Mouse (Mus musculus) G1E (cell line): ENCODE results near the gene Etl4. TPM values are rescaled to one million over a fixed set of nuclear protein-coding genes. Genes with fewer than 3 reads are reported as not detected.

ENCODE experiments used
- ATAC-seq: 2 replicates; pipeline ENCODE4 v1.8.0; 2016; ENCODE audit warnings: mild to moderate bottlenecking; ENCODE audit not compliant: insufficient number of reproducible peaks, poor library complexity, low FRiP score, severe bottlenecking; ENCODE audit errors: extremely low read depth
- DNase-seq: peaks from one replicate; pipeline ENCODE4 v3.0.0; 2012; ENCODE audit warnings: low spot score
- H3K27me3 ChIP-seq: 2 replicates; pipeline ENCODE4 v1.6.1; 2012; ENCODE audit warnings: mild to moderate bottlenecking, low read length, inconsistent platforms; ENCODE audit not compliant: insufficient read depth
- H3K36me3 ChIP-seq: replicated peaks from 2 replicates; pipeline ENCODE3; 2012; ENCODE audit warnings: mild to moderate bottlenecking, inconsistent platforms
- H3K4me1 ChIP-seq: 2 replicates; pipeline ENCODE4 v1.6.1; 2012; ENCODE audit warnings: low read depth, low read length, inconsistent platforms, mixed read lengths; ENCODE audit not compliant: insufficient read depth
- H3K4me3 ChIP-seq: 2 replicates; pipeline ENCODE4 v1.5.1; 2012; ENCODE audit warnings: low read depth, mild to moderate bottlenecking, inconsistent platforms, low read length, moderate library complexity, mixed read lengths
- H3K9me3 ChIP-seq: replicated peaks from 2 replicates; pipeline ENCODE4 v1.6.1; 2012; ENCODE audit warnings: inconsistent platforms
- CTCF ChIP-seq: IDR thresholded peaks from 2 replicates; pipeline ENCODE4 v1.5.1; 2012; ENCODE audit warnings: low read depth, low read length, inconsistent platforms, mixed read lengths
- GATA1 ChIP-seq: IDR thresholded peaks from 2 replicates; pipeline ENCODE4 v1.6.1; 2012; ENCODE audit warnings: borderline replicate concordance, low read length, inconsistent platforms, mixed read lengths
- GATA2 ChIP-seq: IDR thresholded peaks from 2 replicates; pipeline ENCODE4 v1.6.1; 2012; ENCODE audit warnings: low read depth, low read length, inconsistent platforms, borderline replicate concordance
- POLR2AphosphoS5 ChIP-seq: IDR thresholded peaks from 2 replicates; pipeline ENCODE4 v1.6.1; 2012; ENCODE audit warnings: low read depth, low read length, inconsistent platforms; ENCODE audit not compliant: insufficient replicate concordance
- TAL1 ChIP-seq: conservative IDR thresholded peaks from 2 replicates; pipeline ENCODE4 v1.6.1; 2012; ENCODE audit warnings: low read depth, low read length, inconsistent platforms, mixed read lengths
- polyA plus RNA-seq: library from polyadenylated mRNA; stranded (reverse); fragments of >175 nt; gene quantifications from 2 replicates; pipeline ENCODE4 v1.2.3, GENCODE M21; 2012
- total RNA-seq, 2 experiments: library from RNA; stranded (forward) in 1 of 2; stranded (reverse) in 1 of 2; fragments of 200-1000 nt in 1 of 2; fragments of >200 nt in 1 of 2; fragmentation: Nextera tagmentation in 1 of 2; gene quantifications; 2 replicates each; pipeline ENCODE4 v1.2.3; 2014 to 2017

Gene Etl4
- total and polyA plus RNA-seq, 3 experiments: 0.44 TPM; not detected in 2

- H3K4me1 ChIP-seq: no peaks in the 10 kb centered on the region
- H3K27me3 ChIP-seq: no peaks in the 10 kb centered on the region
- H3K36me3 ChIP-seq: no peaks in the 10 kb centered on the region
- DNase-seq (peak; percentile 8), ATAC-seq (no peak)
- no peak overlapping the region for H3K4me3 ChIP-seq
- no peak for TF ChIP-seq POLR2AphosphoS5
- TF ChIP-seq TAL1: no peak
- no peak for TF ChIP-seq GATA1
- no peak for TF ChIP-seq GATA2
- TF ChIP-seq CTCF: peak; percentile 46; the same call in 1 of the 2 replicates
- H3K9me3 ChIP-seq: no peaks in the 10 kb centered on the region
Measured at GRCm38 (mm10) chr2:19919190-19919589, 9.6 kb downstream of the Etl4 start.

- H3K9me3 ChIP-seq: no peaks in the 10 kb centered on the region
- DNase-seq (no peak), ATAC-seq (no peak)
- H3K4me1 ChIP-seq: no peaks in the 10 kb centered on the region
- H3K4me3 ChIP-seq: no peak overlapping the region
- no peaks in the 10 kb centered on the region for H3K27me3 ChIP-seq
- TF ChIP-seq TAL1: no peak
- TF ChIP-seq POLR2AphosphoS5: no peak
- no peak for TF ChIP-seq CTCF
- no peak for TF ChIP-seq GATA2
- no peak for TF ChIP-seq GATA1
- H3K36me3 ChIP-seq: no peaks in the 10 kb centered on the region
Measured at GRCm38 (mm10) chr2:19930009-19930408, 20.4 kb downstream of the Etl4 start.

GRCm38 (mm10) chr2:19933836-19934235 is 24.3 kb downstream of the Etl4 start:
- DNase-seq (no peak), ATAC-seq (no peak)
- Histone ChIP-seq H3K4me1 (no peaks in the 10 kb centered on the region), H3K36me3 (no peaks in the 10 kb centered on the region), H3K4me3 (no peak overlapping the region), H3K9me3 (no peaks in the 10 kb centered on the region), H3K27me3 (no peaks in the 10 kb centered on the region)
- TF ChIP-seq CTCF (no peak), POLR2AphosphoS5 (no peak), TAL1 (no peak), GATA1 (no peak)

- no peak for ATAC-seq
- Histone ChIP-seq H3K4me1 (no peaks in the 10 kb centered on the region), H3K27me3 (no peaks in the 10 kb centered on the region), H3K4me3 (no peak overlapping the region), H3K9me3 (no peaks in the 10 kb centered on the region), H3K36me3 (no peaks in the 10 kb centered on the region)
- TF ChIP-seq GATA2 (no peak), POLR2AphosphoS5 (no peak), CTCF (no peak), TAL1 (no peak), GATA1 (no peak)
- DNase-seq: no peak
Measured at GRCm38 (mm10) chr2:19945205-19945604, 35.6 kb downstream of the Etl4 start.

- H3K9me3 ChIP-seq: no peaks in the 10 kb centered on the region
- H3K27me3 ChIP-seq: no peaks in the 10 kb centered on the region
- H3K36me3 ChIP-seq: no peaks in the 10 kb centered on the region
- no peaks in the 10 kb centered on the region for H3K4me1 ChIP-seq
- TF ChIP-seq POLR2AphosphoS5: no peak
- TF ChIP-seq TAL1: no peak
- TF ChIP-seq CTCF: no peak
- no peak for TF ChIP-seq GATA2
- no peak for TF ChIP-seq GATA1
- ATAC-seq: no peak
- no peak for DNase-seq
- H3K4me3 ChIP-seq: no peak overlapping the region
Measured at GRCm38 (mm10) chr2:19953028-19953427, 43.4 kb downstream of the Etl4 start.

- Histone ChIP-seq H3K4me1 (no peaks in the 10 kb centered on the region), H3K27me3 (no peaks in the 10 kb centered on the region), H3K36me3 (no peaks in the 10 kb centered on the region), H3K9me3 (no peaks in the 10 kb centered on the region), H3K4me3 (no peak overlapping the region)
- DNase-seq: no peak
- ATAC-seq: no peak
- TF ChIP-seq CTCF: no peak
- TF ChIP-seq GATA2: no peak
Measured at GRCm38 (mm10) chr2:19966445-19966844, 56.9 kb downstream of the Etl4 start.

- ATAC-seq (no peak), DNase-seq (no peak)
- no peaks in the 10 kb centered on the region for H3K9me3 ChIP-seq
- TF ChIP-seq TAL1: no peak
- TF ChIP-seq GATA2: no peak
- TF ChIP-seq GATA1: no peak
- no peaks in the 10 kb centered on the region for H3K4me1 ChIP-seq
- no peaks in the 10 kb centered on the region for H3K36me3 ChIP-seq
- H3K27me3 ChIP-seq: no peaks in the 10 kb centered on the region
- H3K4me3 ChIP-seq: no peak overlapping the region
Measured at GRCm38 (mm10) chr2:20037671-20038070, 128.1 kb downstream of the Etl4 start.
